ENCODE assay signal across 11 mouse cellular contexts in genomic region chr16:91765121-91765815, GRCm38 (mm10).
"Had no signal": no experiment of that assay in that cellular context is flagged by ENCODE, and none has a peak within 500 bp of the region (broad histone marks: within the 10 kb centered on the region; RNA-seq: fewer than 3 reads in every experiment).

No protein-coding gene starts in this region.

- H3K4me3 ChIP-seq: left cerebral cortex, adult 2 months; limb, embryonic 10.5 days; liver, embryonic 15.5 days; neural tube, embryonic 12.5 days had no signal

- H3K27me3 ChIP-seq: neural tube, embryonic 12.5 days had no signal

- H3K36me3 ChIP-seq: liver, embryonic 15.5 days; neural tube, embryonic 12.5 days had no signal

- H3K4me2 ChIP-seq: liver, embryonic 11.5 days; liver, embryonic 15.5 days; midbrain, embryonic 11.5 days; neural tube, embryonic 12.5 days had no signal

- H3K9ac ChIP-seq: liver, embryonic 15.5 days; neural tube, embryonic 12.5 days had no signal

- ATAC-seq: lung, postnatal 0 days had no signal

- DNase-seq: kidney, postnatal 25 days; lung, adult 2 months; lung, postnatal 4 days had no signal

- H3K27ac ChIP-seq: left cerebral cortex, adult 2 months; limb, embryonic 10.5 days; liver, embryonic 15.5 days; neural tube, embryonic 12.5 days; stomach, postnatal 0 days had no signal

- H3K9me3 ChIP-seq: limb, embryonic 10.5 days; liver, embryonic 15.5 days; neural tube, embryonic 12.5 days had no signal
